Mouse (Mus musculus) midbrain, embryonic 14.5 days (tissue): ENCODE results near the gene Olfr961. TPM values are rescaled to one million over a fixed set of nuclear protein-coding genes. Genes with fewer than 3 reads are reported as not detected.

Source experiments
- ATAC-seq: fragments of 200-750 bp; cut with Nextera tagmentation; 2 replicates; pipeline ENCODE4 v1.8.0; 2017; ENCODE audit warnings: moderate number of reproducible peaks, moderate library complexity; ENCODE audit not compliant: low FRiP score, low TSS enrichment
- DNase-seq: peaks from one replicate; pipeline ENCODE4 v3.0.0-alpha.2; 2015
- H3K27ac ChIP-seq: fragments of 300-500 bp; sonication (generic); replicated peaks from 2 replicates; pipeline ENCODE4 v1.5.1; 2014; ENCODE audit warnings: mild to moderate bottlenecking, low read depth, low read length, moderate library complexity
- H3K27me3 ChIP-seq: fragments of 300-500 bp; sonication (generic); 2 replicates; pipeline ENCODE4 v1.6.1; 2014; ENCODE audit warnings: low read length, control low read depth, mixed read lengths; ENCODE audit not compliant: control insufficient read depth, insufficient read depth
- H3K36me3 ChIP-seq: fragments of 300-500 bp; sonication (generic); 2 replicates; pipeline ENCODE4 v1.6.1; 2014; ENCODE audit warnings: low read length, control low read depth; ENCODE audit not compliant: control insufficient read depth, insufficient read depth
- H3K4me1 ChIP-seq: fragments of 300-500 bp; sonication (generic); 2 replicates; pipeline ENCODE4 v1.6.1; 2014; ENCODE audit warnings: mild to moderate bottlenecking, antibody characterized with exemption, low read length, control low read depth; ENCODE audit not compliant: control insufficient read depth, insufficient read depth
- H3K4me2 ChIP-seq: fragments of 300-500 bp; sonication (generic); 2 replicates; pipeline ENCODE4 v1.6.1; 2014; ENCODE audit warnings: mild to moderate bottlenecking, low read length, moderate library complexity
- H3K4me3 ChIP-seq: fragments of 300-500 bp; sonication (generic); replicated peaks from 2 replicates; pipeline ENCODE4 v1.5.1; 2014; ENCODE audit warnings: low read depth, low read length
- H3K9ac ChIP-seq: fragments of 300-500 bp; sonication (generic); replicated peaks from 2 replicates; pipeline ENCODE4 v1.6.1; 2014; ENCODE audit warnings: mild to moderate bottlenecking, low read length, moderate library complexity
- H3K9me3 ChIP-seq: fragments of 300-500 bp; sonication (generic); 2 replicates; pipeline ENCODE4 v1.6.1; 2016; ENCODE audit warnings: low read length, control low read depth, mixed read lengths; ENCODE audit not compliant: control insufficient read depth
- WGBS: fragments of 180-500 bp; shearing (Covaris S2); extraction: QIAGEN DNeasy Blood & Tissue Kit; methylation state at CpG from one replicate; pipeline ENCODE4 v1.1.7; 2014; 5-methylcytosine and 5-hydroxymethylcytosine counted together
- polyA plus RNA-seq: library from polyadenylated mRNA; unstranded; fragments of >200 nt; fragmentation: Nextera tagmentation; extraction: Ambion mirVana; gene quantifications from 2 replicates; pipeline ENCODE4 v1.2.1, GENCODE M21; 2014

The Olfr961 gene
- polyA plus RNA-seq, 1 experiment from 2014 or later: not detected

- 93% methylated on average over 3 of the region's 3 CpGs for WGBS
- ATAC-seq (no peak), DNase-seq (no peak)
- Histone ChIP-seq H3K27me3 (no peaks in the 10 kb centered on the region), H3K27ac (no peak overlapping the region), H3K4me2 (no peak overlapping the region), H3K9ac (no peak overlapping the region), H3K4me3 (no peak overlapping the region), H3K4me1 (no peaks in the 10 kb centered on the region), H3K36me3 (no peaks in the 10 kb centered on the region), H3K9me3 (no peaks in the 10 kb centered on the region)
These were observed 21.1 kb upstream of the Olfr961 start for GRCm38 (mm10) chr9:39623783-39624182.

GRCm38 (mm10) chr9:39624711-39625110 is 20.2 kb upstream of the Olfr961 start:
- ATAC-seq (no peak), DNase-seq (no peak)
- H3K9ac ChIP-seq: no peak overlapping the region
- H3K4me1 ChIP-seq: no peaks in the 10 kb centered on the region
- H3K27me3 ChIP-seq: no peaks in the 10 kb centered on the region
- H3K4me3 ChIP-seq: no peak overlapping the region
- H3K36me3 ChIP-seq: no peaks in the 10 kb centered on the region
- H3K4me2 ChIP-seq: no peak overlapping the region
- H3K9me3 ChIP-seq: no peaks in the 10 kb centered on the region
- no peak overlapping the region for H3K27ac ChIP-seq
- 88% methylated on average over 2 of the region's 2 CpGs for WGBS

- Histone ChIP-seq H3K9me3 (no peaks in the 10 kb centered on the region), H3K4me2 (no peak overlapping the region), H3K9ac (no peak overlapping the region), H3K4me3 (no peak overlapping the region), H3K4me1 (no peaks in the 10 kb centered on the region), H3K36me3 (no peaks in the 10 kb centered on the region), H3K27ac (no peak overlapping the region), H3K27me3 (no peaks in the 10 kb centered on the region)
- ATAC-seq (no peak), DNase-seq (no peak)
- WGBS: 93% methylated on average over 2 of the region's 2 CpGs
These were observed 15.8 kb upstream of the Olfr961 start for GRCm38 (mm10) chr9:39629069-39629468.

- peak; percentile 62; the same call in 1 of the 2 replicates for ATAC-seq
- WGBS: 21% methylated on average over 4 of the region's 4 CpGs
- DNase-seq: peak; percentile 76
These were observed 10.8 kb upstream of the Olfr961 start for GRCm38 (mm10) chr9:39633913-39634594.

GRCm38 (mm10) chr9:39647382-39647781 is 2.5 kb downstream of the Olfr961 start:
- ATAC-seq: no peak
- H3K9me3 ChIP-seq: no peaks in the 10 kb centered on the region
- H3K27me3 ChIP-seq: no peaks in the 10 kb centered on the region
- 92% methylated on average over 4 of the region's 4 CpGs for WGBS
- H3K4me3 ChIP-seq: no peak overlapping the region
- no peak overlapping the region for H3K4me2 ChIP-seq
- no peaks in the 10 kb centered on the region for H3K36me3 ChIP-seq
- H3K27ac ChIP-seq: no peak overlapping the region
- no peak overlapping the region for H3K9ac ChIP-seq
- DNase-seq: no peak
- H3K4me1 ChIP-seq: no peaks in the 10 kb centered on the region

More at GRCm38 (mm10) chr9:39633913-39634594, 10.8 kb upstream of the Olfr961 start:
- H3K27me3 ChIP-seq: no peaks in the 10 kb centered on the region
- no peak overlapping the region for H3K4me3 ChIP-seq
- no peak overlapping the region for H3K9ac ChIP-seq
- no peaks in the 10 kb centered on the region for H3K4me1 ChIP-seq
- peak overlapping the region; percentile 80 for H3K27ac ChIP-seq
- H3K4me2 ChIP-seq: no peak overlapping the region
- no peaks in the 10 kb centered on the region for H3K36me3 ChIP-seq
- no peaks in the 10 kb centered on the region for H3K9me3 ChIP-seq

GRCm38 (mm10) chr9:39654756-39655396 is 10.0 kb downstream of the Olfr961 start:
- peak; percentile 70 for DNase-seq
- no peak for ATAC-seq
- no peak overlapping the region for H3K9ac ChIP-seq
- H3K36me3 ChIP-seq: no peaks in the 10 kb centered on the region
- H3K4me1 ChIP-seq: no peaks in the 10 kb centered on the region
- H3K27ac ChIP-seq: 0 out of 2 replicates have a peak overlapping the region, but pooled peaks have one; percentile 52
- H3K4me2 ChIP-seq: no peak overlapping the region
- H3K27me3 ChIP-seq: no peaks in the 10 kb centered on the region
- H3K4me3 ChIP-seq: no peak overlapping the region
- 54% methylated on average over 6 of the region's 6 CpGs for WGBS
- H3K9me3 ChIP-seq: no peaks in the 10 kb centered on the region

- DNase-seq (no peak), ATAC-seq (no peak)
- Histone ChIP-seq H3K9me3 (no peaks in the 10 kb centered on the region), H3K4me1 (no peaks in the 10 kb centered on the region), H3K27ac (no peak within 1 kb of the TSS), H3K9ac (no peak within 1 kb of the TSS), H3K4me3 (no peak within 1 kb of the TSS), H3K36me3 (no peaks in the 10 kb centered on the region), H3K4me2 (no peak within 1 kb of the TSS), H3K27me3 (no peaks in the 10 kb centered on the region)
- WGBS: 92% methylated on average over 1 of the region's 1 CpGs
These were observed 22.0 kb downstream of the Olfr961 start, which contains the start of gene Olfr963 for GRCm38 (mm10) chr9:39666905-39667304. TSS of gene Olfr963 (plus strand) at chr9:39667205.

- Histone ChIP-seq H3K4me2 (no peak overlapping the region), H3K4me3 (no peak overlapping the region), H3K9me3 (no peaks in the 10 kb centered on the region), H3K27me3 (no peaks in the 10 kb centered on the region), H3K36me3 (no peaks in the 10 kb centered on the region), H3K27ac (no peak overlapping the region), H3K9ac (no peak overlapping the region), H3K4me1 (no peaks in the 10 kb centered on the region)
- ATAC-seq (no peak), DNase-seq (no peak)
- 88% methylated on average over 2 of the region's 2 CpGs for whole genome bisulfite sequencing
These were observed 24.8 kb downstream of the Olfr961 start for GRCm38 (mm10) chr9:39669723-39670122.

GRCm38 (mm10) chr9:39674820-39675219 is 29.9 kb downstream of the Olfr961 start:
- no peak for ATAC-seq
- no peak for DNase-seq
- Histone ChIP-seq H3K27me3 (no peaks in the 10 kb centered on the region), H3K36me3 (no peaks in the 10 kb centered on the region), H3K4me3 (no peak overlapping the region), H3K27ac (no peak overlapping the region), H3K4me2 (no peak overlapping the region), H3K9me3 (no peaks in the 10 kb centered on the region), H3K4me1 (no peaks in the 10 kb centered on the region), H3K9ac (no peak overlapping the region)
- 85% methylated on average over 2 of the region's 2 CpGs for WGBS
